Mouse (Mus musculus) ovary, postnatal 14 days (tissue): ENCODE results near the gene Arsj.
A peak's percentile ranks its signal among the peaks of the same experiment; 100 is the strongest.

Source experiments
- DNase-seq: peaks from one replicate; pipeline ENCODE4 v3.0.0; 2022; ENCODE audit warnings: low spot score

Gene Arsj

DNA sequence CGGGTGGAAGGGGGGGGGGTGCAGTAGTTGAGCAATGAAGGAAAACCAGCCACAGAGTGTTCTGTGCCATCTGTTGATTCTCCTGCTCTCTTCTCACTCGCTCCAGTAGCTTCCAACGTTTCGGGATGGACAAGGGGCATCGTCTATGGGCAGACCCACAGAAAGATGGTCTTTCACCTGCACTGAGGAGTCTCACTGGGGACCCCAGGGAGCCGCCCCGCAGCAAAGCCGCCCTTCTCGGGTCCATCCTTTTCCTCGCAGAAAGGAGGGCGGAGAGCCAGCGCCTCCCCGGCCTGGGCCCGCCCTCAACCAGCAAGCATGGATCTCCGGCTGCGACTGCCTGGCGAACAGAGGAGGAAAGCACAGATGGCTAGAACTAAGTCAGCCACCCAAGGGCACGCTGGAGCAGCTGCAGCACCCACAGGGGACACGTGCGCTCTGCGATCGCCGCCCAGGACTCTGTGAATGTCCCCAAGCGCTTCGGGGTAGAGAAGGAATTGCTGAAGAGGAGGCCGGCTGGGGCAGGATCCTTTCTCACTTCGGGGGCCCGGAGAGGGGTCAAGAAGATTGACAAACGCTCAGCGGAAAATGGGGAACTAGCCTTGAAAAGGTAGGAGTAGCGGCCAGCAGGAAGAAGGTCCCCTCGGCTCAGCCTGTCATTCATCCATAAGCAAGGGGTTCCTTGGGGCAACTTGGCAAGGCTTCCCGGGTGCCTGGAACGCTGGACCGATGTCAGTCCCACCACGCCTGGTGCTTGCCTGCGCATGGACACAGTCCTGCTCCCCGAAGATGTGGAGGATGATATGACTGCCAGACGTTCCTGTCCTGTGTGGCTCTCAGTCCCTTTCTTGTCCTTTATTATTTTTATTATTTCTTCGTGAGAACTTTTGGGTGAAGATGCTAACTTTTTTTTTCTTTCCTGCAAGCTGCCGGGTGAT is at the start of gene Arsj:
Arsj (plus strand) TSS at position 117 of the 938 bp plus-strand sequence.
- peak; percentile 43 for DNase-seq

DNA sequence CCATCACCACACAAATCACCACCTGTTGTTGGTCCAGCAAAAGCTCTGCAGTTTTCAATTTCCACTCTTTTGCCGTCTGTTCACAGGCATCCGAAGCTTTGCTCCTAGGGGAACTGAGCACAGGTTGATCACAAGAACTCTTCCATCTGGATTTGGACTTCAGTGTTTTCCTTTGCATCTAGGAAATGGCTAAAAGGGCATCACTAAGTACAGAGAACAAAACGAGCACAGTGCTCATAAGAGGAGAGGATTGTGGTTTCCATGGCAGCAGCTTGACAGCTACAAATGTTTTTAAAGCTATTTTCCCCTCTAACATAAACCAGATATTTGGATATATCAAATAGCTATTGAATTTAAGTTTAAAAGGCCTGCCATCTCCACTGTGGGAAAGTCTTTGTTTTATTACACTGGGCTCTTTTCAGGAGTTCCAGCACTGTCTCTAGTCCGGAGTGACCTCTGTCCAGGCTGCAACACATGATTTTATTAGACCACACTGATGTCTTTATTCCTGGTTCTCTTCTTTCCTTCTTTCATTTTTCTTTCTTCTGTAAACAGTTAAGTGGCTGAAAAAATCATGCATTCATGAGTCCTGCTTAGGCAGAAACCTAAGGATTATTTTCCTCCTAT is 38.5 kb upstream of the Arsj start:
- DNase-seq = no peak

GRCm38 (mm10) chr3:126325891-126326627 is 37.4 kb upstream of the Arsj start:
- DNase-seq = no peak

GRCm38 (mm10) chr3:126326628-126327325 is 36.7 kb upstream of the Arsj start:
- DNase-seq = no peak

GRCm38 (mm10) chr3:126335329-126335728 is 28.2 kb upstream of the Arsj start:
- no peak for DNase-seq

DNA sequence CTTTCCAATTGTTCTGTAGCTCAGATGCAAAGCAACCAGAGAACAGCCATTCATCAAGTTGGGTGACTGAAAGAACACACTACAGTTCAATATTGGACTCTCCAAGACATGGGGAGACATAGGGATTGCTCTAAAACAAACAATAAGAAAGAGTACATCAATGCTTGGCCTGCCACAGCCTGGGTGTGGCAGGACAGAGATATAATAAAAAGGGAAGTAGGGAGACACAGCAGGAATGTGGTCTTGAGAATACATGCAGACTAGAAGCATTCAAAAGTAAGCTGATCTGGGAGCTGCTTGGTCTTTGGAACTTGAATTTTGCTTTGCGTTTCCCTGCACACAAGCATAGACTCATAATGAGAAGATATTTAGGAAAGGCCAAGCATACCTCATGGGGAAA is 18.7 kb upstream of the Arsj start:
- no peak for DNase-seq

DNA sequence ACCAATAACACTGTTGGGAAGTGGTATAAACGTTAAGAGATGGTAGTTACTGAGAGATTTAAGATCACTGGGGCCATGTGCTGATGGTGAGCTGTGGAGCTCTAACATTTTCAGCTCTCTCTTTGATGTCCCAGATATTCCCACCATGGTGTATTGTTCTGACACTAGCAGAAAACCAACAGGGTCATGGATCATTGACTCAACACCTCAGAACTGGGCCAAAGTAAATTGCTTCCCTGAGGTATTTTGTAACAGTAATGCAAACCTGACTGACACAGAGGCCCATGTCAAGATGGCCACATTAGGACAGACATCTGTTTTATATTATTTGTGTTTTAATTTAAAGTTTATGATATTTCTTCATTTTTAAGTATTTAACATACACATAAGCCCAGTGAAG is 3.7 kb upstream of the Arsj start:
- no peak for DNase-seq

DNA sequence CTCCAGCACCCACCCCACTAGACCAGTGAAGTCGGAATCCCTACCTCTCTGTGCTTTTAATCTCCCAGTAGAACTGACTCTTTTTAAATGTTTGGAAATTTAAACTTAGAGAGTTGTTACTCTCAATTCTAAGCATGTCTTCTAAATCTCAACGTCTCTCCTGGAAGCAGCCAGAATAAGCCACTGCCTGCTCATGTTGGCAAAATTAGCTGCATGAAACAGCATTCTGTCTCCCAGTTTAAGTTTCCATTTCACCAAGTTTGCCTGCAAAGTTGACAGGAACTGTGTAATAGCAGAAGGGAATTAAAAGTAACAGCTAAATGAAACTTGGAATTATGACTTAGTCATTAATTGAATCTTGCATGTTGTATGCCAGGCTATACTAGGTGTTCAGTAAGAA is 1.1 kb upstream of the Arsj start:
- no peak for DNase-seq

- DNase-seq = no peak
These were observed 456 bp upstream of the Arsj start for GRCm38 (mm10) chr3:126362931-126363525.

DNA sequence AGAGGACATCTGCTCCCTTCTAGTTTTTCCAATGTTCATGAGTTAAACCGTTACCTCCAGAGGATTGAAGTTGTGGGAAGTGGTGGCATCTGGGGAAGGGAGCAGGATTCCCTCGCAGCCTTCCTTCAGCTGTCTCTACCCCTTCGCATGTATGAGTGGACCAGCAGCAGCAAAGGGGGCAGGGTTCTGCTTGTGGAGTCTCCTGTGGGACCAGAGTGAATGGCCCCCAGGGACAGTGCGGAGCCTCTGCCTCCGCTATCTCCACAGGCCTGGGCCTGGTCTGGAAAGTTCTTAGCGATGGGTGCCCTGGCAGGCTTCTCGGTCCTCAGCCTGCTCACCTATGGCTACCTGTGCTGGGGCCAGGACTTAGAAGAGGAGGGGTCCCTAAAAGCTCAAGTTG is 1.1 kb downstream of the Arsj start:
- DNase-seq = no peak

- DNase-seq = no peak
These were observed 7.1 kb downstream of the Arsj start for GRCm38 (mm10) chr3:126370571-126370970.

- no peak for DNase-seq
These were observed 9.5 kb downstream of the Arsj start for GRCm38 (mm10) chr3:126372815-126373545.

- no peak for DNase-seq
These were observed 10.2 kb downstream of the Arsj start for GRCm38 (mm10) chr3:126373721-126374120.

DNA sequence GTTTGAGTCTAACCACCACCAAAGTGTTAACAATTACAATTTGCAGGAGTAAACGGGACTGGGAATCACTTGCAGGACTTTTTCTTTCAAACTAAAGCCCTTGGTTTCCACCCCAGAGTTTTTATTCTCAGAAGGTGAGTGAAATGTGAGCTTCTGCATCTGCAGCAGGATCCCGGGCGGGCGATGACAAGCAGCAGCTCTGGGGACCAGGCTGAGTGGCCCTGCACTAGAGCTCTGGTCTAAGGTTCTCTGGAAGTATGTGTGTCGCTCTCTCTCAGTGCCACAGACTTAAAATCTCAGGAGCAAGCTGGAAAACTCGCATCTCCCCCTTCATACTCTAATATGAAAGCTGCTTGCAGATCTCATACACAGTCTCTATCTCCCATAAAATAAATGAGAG is 15.8 kb downstream of the Arsj start:
- no peak for DNase-seq

- no peak for DNase-seq
These were observed 16.2 kb downstream of the Arsj start for GRCm38 (mm10) chr3:126379702-126380101.

- no peak for DNase-seq
These were observed 19.8 kb downstream of the Arsj start for GRCm38 (mm10) chr3:126383276-126383675.

GRCm38 (mm10) chr3:126384657-126385438 is 21.4 kb downstream of the Arsj start:
- DNase-seq = no peak

GRCm38 (mm10) chr3:126397451-126397850 is 34.0 kb downstream of the Arsj start:
- DNase-seq = no peak

DNA sequence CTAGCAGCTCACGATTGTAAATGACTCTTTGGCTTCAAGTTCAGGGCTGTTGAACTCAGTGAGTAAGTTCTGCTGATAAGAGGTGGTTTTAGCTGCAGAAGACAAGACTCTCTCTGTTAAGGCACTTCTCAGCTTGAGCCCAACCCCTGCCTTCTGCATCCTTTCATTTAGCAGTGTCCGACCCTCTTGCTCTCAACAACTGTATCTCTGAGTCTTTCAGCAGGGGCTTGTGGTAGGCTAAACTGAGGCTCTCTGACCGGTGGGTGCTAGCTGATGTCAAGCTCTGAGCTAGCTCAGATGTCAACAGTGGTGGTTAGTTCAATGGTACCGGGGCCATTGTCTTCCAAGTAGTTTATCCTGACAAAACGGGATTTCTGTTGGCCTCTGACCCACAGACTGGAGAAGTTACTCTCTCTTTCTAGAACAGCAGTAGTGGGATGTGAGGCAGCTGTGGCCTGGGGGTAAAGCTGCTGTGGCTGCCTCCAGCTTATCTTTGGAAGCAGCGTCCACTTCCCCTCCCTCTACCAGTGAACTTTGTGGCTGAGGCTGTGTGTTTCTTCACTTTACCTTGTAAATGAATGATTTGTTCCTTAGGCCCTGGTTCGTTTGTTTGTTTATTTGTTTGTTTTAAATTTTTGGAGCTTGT is 34.6 kb downstream of the Arsj start:
- DNase-seq = no peak

- DNase-seq = no peak
These were observed 37.2 kb downstream of the Arsj start for GRCm38 (mm10) chr3:126400726-126401125.
